Mouse (Mus musculus) lung, postnatal 0 days (tissue): ENCODE data around the gene Slc30a3. TPM values are rescaled to one million over a fixed set of nuclear protein-coding genes. Genes with fewer than 3 reads are reported as not detected.

ENCODE experiments used
- ATAC-seq: fragments of 200-750 bp; cut with Nextera tagmentation; 2 replicates; pipeline ENCODE4 v1.8.0; 2017; ENCODE audit warnings: moderate library complexity
- DNase-seq: peaks from one replicate; pipeline ENCODE4 v3.0.0-alpha.2; 2016; ENCODE audit warnings: low spot score
- H3K27ac ChIP-seq: fragments of 300-500 bp; sonication (generic); 2 replicates; pipeline ENCODE4 v1.5.1; 2014; ENCODE audit warnings: antibody characterized with exemption, mild to moderate bottlenecking, low read length, mixed read lengths
- H3K27me3 ChIP-seq: fragments of 300-500 bp; sonication (generic); replicated peaks from 2 replicates; pipeline ENCODE4 v1.6.1; 2014; ENCODE audit warnings: low read length, mixed read lengths; ENCODE audit not compliant: insufficient read depth
- H3K36me3 ChIP-seq: fragments of 300-500 bp; sonication (generic); 2 replicates; pipeline ENCODE4 v1.6.1; 2014; ENCODE audit warnings: low read length, mixed read lengths; ENCODE audit not compliant: insufficient read depth
- H3K4me1 ChIP-seq: fragments of 300-500 bp; sonication (generic); 2 replicates; pipeline ENCODE4 v1.6.1; 2014; ENCODE audit warnings: antibody characterized with exemption, low read depth, low read length, mixed read lengths; ENCODE audit not compliant: insufficient read depth
- H3K4me2 ChIP-seq: fragments of 300-500 bp; sonication (generic); replicated peaks from 2 replicates; pipeline ENCODE4 v1.6.1; 2014; ENCODE audit warnings: low read depth, mild to moderate bottlenecking, low read length, moderate library complexity, mixed read lengths
- H3K4me3 ChIP-seq: fragments of 300-500 bp; sonication (generic); 2 replicates; pipeline ENCODE4 v1.5.1; 2014; ENCODE audit warnings: low read depth, low read length
- H3K9ac ChIP-seq: fragments of 300-500 bp; sonication (generic); replicated peaks from 2 replicates; pipeline ENCODE4 v1.6.1; 2014; ENCODE audit warnings: low read depth, mild to moderate bottlenecking
- H3K9me3 ChIP-seq: fragments of 300-500 bp; sonication (generic); 2 replicates; pipeline ENCODE4 v1.6.1; 2016; ENCODE audit warnings: low read length, mixed read lengths
- CTCF ChIP-seq: IDR thresholded peaks from 2 replicates; pipeline ENCODE4 v1.5.1; 2016; ENCODE audit warnings: antibody characterized with exemption, mild to moderate bottlenecking
- EP300 ChIP-seq: IDR thresholded peaks from 2 replicates; pipeline ENCODE4 v1.6.1; 2016; ENCODE audit warnings: antibody characterized with exemption, mild to moderate bottlenecking, control low read depth
- WGBS: fragments of 180-500 bp; shearing (Covaris S2); extraction: QIAGEN DNeasy Blood & Tissue Kit; methylation state at CpG from one replicate; pipeline ENCODE4 v1.1.7; 2014; 5-methylcytosine and 5-hydroxymethylcytosine counted together
- polyA plus RNA-seq: library from polyadenylated mRNA; unstranded; fragments of >200 nt; fragmentation: Nextera tagmentation; extraction: Ambion mirVana; gene quantifications from 2 replicates; pipeline ENCODE4 v1.2.1, GENCODE M21; 2015

The Slc30a3 gene
- not detected in 2 replicates for polyA plus RNA-seq

GRCm38 (mm10) chr5:31108000-31108490 is at the start of gene Slc30a3:
TSS of gene Slc30a3 (minus strand) at chr5:31108237.
- Histone ChIP-seq H3K36me3 (no peaks in the 10 kb centered on the region), H3K4me3 (no peak within 1 kb of the TSS), H3K9ac (no peak within 1 kb of the TSS), H3K9me3 (no peaks in the 10 kb centered on the region), H3K4me1 (no peaks in the 10 kb centered on the region), H3K4me2 (no peak within 1 kb of the TSS), H3K27ac (no peak within 1 kb of the TSS), H3K27me3 (no peaks in the 10 kb centered on the region)
- no peak for TF ChIP-seq EP300
- no peak for ATAC-seq
- no peak for DNase-seq
- 90% methylated on average over 18 of the region's 18 CpGs for WGBS

GRCm38 (mm10) chr5:31154152-31154553 is 46.1 kb upstream of the Slc30a3 start, which contains the start of gene Mpv17:
TSS of gene Mpv17 (minus strand) at chr5:31154251.
- peak within 1 kb of the TSS; percentile 64 for H3K4me2 ChIP-seq
- ATAC-seq, result peak; percentile 98
- peak within 1 kb of the TSS; percentile 73 for H3K9ac ChIP-seq
- no peak for TF ChIP-seq EP300
- no peak for TF ChIP-seq CTCF
- peaks cover 19% of the 10 kb centered on the region for H3K36me3 ChIP-seq
- DNase-seq, result peak; percentile 97
- no peaks in the 10 kb centered on the region for H3K9me3 ChIP-seq
- WGBS, result under 1% methylated on average over 19 of the region's 19 CpGs
- H3K4me3 ChIP-seq, result peak within 1 kb of the TSS; percentile 63
- H3K27me3 ChIP-seq, result no peaks in the 10 kb centered on the region
- H3K27ac ChIP-seq, result peak within 1 kb of the TSS; percentile 81
- H3K4me1 ChIP-seq, result peaks cover 8% of the 10 kb centered on the region; the same call in 1 of the 2 replicates

- Histone ChIP-seq H3K27me3 (no peaks in the 10 kb centered on the region), H3K36me3 (peaks cover 16% of the 10 kb centered on the region), H3K4me3 (peak overlapping the region; percentile 63), H3K27ac (peak overlapping the region; percentile 81; the same call in 1 of the 2 replicates), H3K9me3 (no peaks in the 10 kb centered on the region), H3K9ac (peak overlapping the region; percentile 73), H3K4me1 (peaks cover 8% of the 10 kb centered on the region; the same call in 1 of the 2 replicates), H3K4me2 (peak overlapping the region; percentile 64)
- ATAC-seq (peak; percentile 16), DNase-seq (no peak)
- TF ChIP-seq CTCF (no peak), EP300 (no peak)
- WGBS, result 27% methylated on average over 6 of the region's 6 CpGs
Measured at GRCm38 (mm10) chr5:31153516-31154151, 45.6 kb upstream of the Slc30a3 start.

- peak; percentile 14 for DNase-seq
- H3K4me2 ChIP-seq, result no peak overlapping the region
- H3K27me3 ChIP-seq, result no peaks in the 10 kb centered on the region
- no peak overlapping the region for H3K9ac ChIP-seq
- 73% methylated on average over 3 of the region's 3 CpGs for WGBS
- no peak overlapping the region for H3K27ac ChIP-seq
- TF ChIP-seq EP300 (no peak), CTCF (peak; percentile 36; the same call in 1 of the 2 replicates)
- H3K4me1 ChIP-seq, result peaks cover 8% of the 10 kb centered on the region; the same call in 1 of the 2 replicates
- no peak for ATAC-seq
- no peak overlapping the region for H3K4me3 ChIP-seq
- no peaks in the 10 kb centered on the region for H3K9me3 ChIP-seq
- peaks cover under 1% of the 10 kb centered on the region; the same call in 1 of the 2 replicates for H3K36me3 ChIP-seq
Measured at GRCm38 (mm10) chr5:31151746-31152145, 43.7 kb upstream of the Slc30a3 start.

GRCm38 (mm10) chr5:31149781-31150180 is 41.7 kb upstream of the Slc30a3 start:
- no peak for TF ChIP-seq CTCF
- TF ChIP-seq EP300, result no peak
- no peak overlapping the region for H3K27ac ChIP-seq
- H3K4me1 ChIP-seq, result peaks cover 8% of the 10 kb centered on the region; the same call in 1 of the 2 replicates
- DNase-seq, result peak; percentile 8
- H3K9ac ChIP-seq, result no peak overlapping the region
- H3K4me2 ChIP-seq, result no peak overlapping the region
- no peaks in the 10 kb centered on the region for H3K9me3 ChIP-seq
- no peak overlapping the region for H3K4me3 ChIP-seq
- ATAC-seq, result no peak
- H3K27me3 ChIP-seq, result no peaks in the 10 kb centered on the region
- no peaks in the 10 kb centered on the region for H3K36me3 ChIP-seq
- WGBS, result 58% methylated on average over 4 of the region's 4 CpGs

GRCm38 (mm10) chr5:31138968-31139425 is 31.0 kb upstream of the Slc30a3 start:
- Histone ChIP-seq H3K4me2 (peak overlapping the region; percentile 22; the same call in 1 of the 2 replicates), H3K4me1 (0 out of 2 replicates have a peak, but pooled peaks cover 4% of the 10 kb centered on the region), H3K4me3 (no peak overlapping the region), H3K9me3 (no peaks in the 10 kb centered on the region), H3K27ac (no peak overlapping the region), H3K36me3 (no peaks in the 10 kb centered on the region; the same call in 1 of the 2 replicates), H3K9ac (no peak overlapping the region), H3K27me3 (peaks cover 42% of the 10 kb centered on the region)
- no peak for TF ChIP-seq CTCF
- no peak for TF ChIP-seq EP300
- ATAC-seq, result no peak
- peak; percentile 25 for DNase-seq
- 13% methylated on average over 9 of the region's 9 CpGs for WGBS
